8 mouse cellular contexts compared by ENCODE assay signal in genomic region chr2:84735346-84735920, GRCm38 (mm10). TPM values are rescaled to one million over a fixed set of nuclear protein-coding genes. Genes with fewer than 3 reads are reported as not detected.
A peak's percentile ranks its signal among the peaks of the same experiment; 100 is the strongest.
DNase-seq lines count a peak whose midpoint lies in the region; ATAC-seq and TF ChIP-seq lines count a peak whose summit lies in the region.

No protein-coding gene starts in this region.

- peak in 1 of 2 experiments; percentile 18 for DNase-seq in left cerebral cortex, adult 2 months (ENCODE audit: extremely low spot score in 1 of 2, low spot score in 2 of 2)
- DNase-seq in left cerebral cortex, adult 11 months (ENCODE audit: low spot score) = no peak
- DNase-seq in spleen, postnatal 4 days (ENCODE audit: low spot score in 2 of 2) = peak; percentile 77 to 86
- no peak for DNase-seq in thymus, postnatal 4 days
- DNase-seq in adrenal gland, postnatal 10 days = no peak
- DNase-seq in left cerebral cortex, postnatal 36 days (ENCODE audit: low spot score in 2 of 2) = no peak

- no peaks in the 10 kb centered on the region for H3K27me3 ChIP-seq in forebrain, embryonic 15.5 days
- peaks cover 27% of the 10 kb centered on the region for H3K27me3 ChIP-seq in liver, embryonic 15.5 days

- 16% methylated on average over 7 of the region's 7 CpGs for WGBS in forebrain, embryonic 15.5 days
- 2% methylated on average over 7 of the region's 7 CpGs for WGBS in liver, embryonic 15.5 days (ENCODE audit: insufficient replicate concordance)

- intact Hi-C loops in left cerebral cortex, adult 2 months (cut with DNase I) = no loop called here
- intact Hi-C loops in left cerebral cortex, postnatal 36 days (cut with DNase I) = loop anchor here (10.0 kb wide), 1 partner anchor 309 kb away; the partner anchor contains the start of gene Tnks1bp1

- TF ChIP-seq CTCF in left cerebral cortex, adult 2 months (IDR thresholded peaks at IDR 0.05) = no peak

- H3K4me2 ChIP-seq in forebrain, embryonic 15.5 days (replicated peaks) = peak overlapping the region; percentile 75
- peak overlapping the region; percentile 82 for H3K4me2 ChIP-seq in liver, embryonic 15.5 days

- peaks cover 58% of the 10 kb centered on the region for H3K4me1 ChIP-seq in forebrain, embryonic 15.5 days
- H3K4me1 ChIP-seq in liver, embryonic 15.5 days (replicated peaks) = peaks cover 98% of the 10 kb centered on the region

- H3K27ac ChIP-seq in left cerebral cortex, adult 2 months = peak overlapping the region; percentile 97; the same call in 1 of the 2 replicates
- H3K27ac ChIP-seq in forebrain, embryonic 15.5 days (replicated peaks) = peak overlapping the region; percentile 6; the same call in 1 of the 2 replicates
- peak overlapping the region; percentile 98 for H3K27ac ChIP-seq in liver, embryonic 15.5 days (replicated peaks)

- H3K9me3 ChIP-seq in forebrain, embryonic 15.5 days = no peaks in the 10 kb centered on the region
- no peaks in the 10 kb centered on the region for H3K9me3 ChIP-seq in liver, embryonic 15.5 days (replicated peaks)

- H3K9ac ChIP-seq in forebrain, embryonic 15.5 days (replicated peaks) = peak overlapping the region; percentile 84
- peak overlapping the region; percentile 77 for H3K9ac ChIP-seq in liver, embryonic 15.5 days

- no peak for ATAC-seq in forebrain, embryonic 15.5 days (replicated peaks)
- ATAC-seq in liver, embryonic 15.5 days (ENCODE audit: insufficient read depth) = peak; percentile 90

- peak overlapping the region; percentile 78 for H3K4me3 ChIP-seq in left cerebral cortex, adult 2 months
- H3K4me3 ChIP-seq in forebrain, embryonic 15.5 days = peak overlapping the region; percentile 69
- peak overlapping the region; percentile 66 for H3K4me3 ChIP-seq in liver, embryonic 15.5 days (replicated peaks)

- no peaks in the 10 kb centered on the region for H3K36me3 ChIP-seq in forebrain, embryonic 15.5 days
- H3K36me3 ChIP-seq in liver, embryonic 15.5 days (replicated peaks) = peaks cover 46% of the 10 kb centered on the region

RNA-seq across cellular contexts. Expression of gene Ypel4, which starts 1.6 kb away (rescaled TPM):
- total RNA-seq in left cerebral cortex, adult 2 months (2021) = 100 to 1,000 TPM; 101 to 102 TPM
- 20.7 and 21.2 TPM in 2 replicates for polyA plus RNA-seq in forebrain, embryonic 15.5 days (2015; fragmentation: Nextera tagmentation; extraction: Ambion mirVana)
- 66.9 and 75.7 TPM in 2 replicates for polyA plus RNA-seq in liver, embryonic 15.5 days (2015; fragmentation: Nextera tagmentation; extraction: Ambion mirVana)
- 1 to 10 TPM; 4.2 to 7.9 TPM for total RNA-seq in adrenal gland, postnatal 10 days (2021)
- total RNA-seq in left cerebral cortex, postnatal 36 days (2021) = 10 to 100 TPM; 65.8 to 94.6 TPM

RNA-seq across cellular contexts. Expression of gene Gm19426, which starts 8.0 kb away (rescaled TPM):
- 1 to 10 TPM; 2.0 to 2.4 TPM for total RNA-seq in left cerebral cortex, adult 2 months (2021)
- 5.6 TPM in 2 replicates for polyA plus RNA-seq in forebrain, embryonic 15.5 days (2015; fragmentation: Nextera tagmentation; extraction: Ambion mirVana)
- 1.4 and 1.5 TPM in 2 replicates for polyA plus RNA-seq in liver, embryonic 15.5 days (2015; fragmentation: Nextera tagmentation; extraction: Ambion mirVana)
- total RNA-seq in adrenal gland, postnatal 10 days (2021) = 1 to 10 TPM; 3.1 to 7.9 TPM
- total RNA-seq in left cerebral cortex, postnatal 36 days (2021) = 1 to 10 TPM; 1.2 to 1.7 TPM

RNA-seq across cellular contexts. Expression of gene Clp1, which starts 8.3 kb away (rescaled TPM):
- 10 to 100 TPM in 1 of 2 experiments, 1 to 10 TPM in 1; 8.8 to 10.2 TPM for total RNA-seq in left cerebral cortex, adult 2 months (2021)
- polyA plus RNA-seq in forebrain, embryonic 15.5 days (2015; fragmentation: Nextera tagmentation; extraction: Ambion mirVana) = 30.1 and 30.4 TPM in 2 replicates
- polyA plus RNA-seq in liver, embryonic 15.5 days (2015; fragmentation: Nextera tagmentation; extraction: Ambion mirVana) = 53.9 and 59.7 TPM in 2 replicates
- total RNA-seq in adrenal gland, postnatal 10 days (2021) = 10 to 100 TPM; 15.5 to 15.9 TPM
- 10 to 100 TPM in 1 of 2 experiments, 1 to 10 TPM in 1; 6.6 to 10.5 TPM for total RNA-seq in left cerebral cortex, postnatal 36 days (2021)

RNA-seq across cellular contexts. Expression of gene Zdhhc5, which starts 20.5 kb away (rescaled TPM):
- total RNA-seq in left cerebral cortex, adult 2 months (2021) = 10 to 100 TPM; 48.8 to 49.9 TPM
- 19.3 and 19.7 TPM in 2 replicates for polyA plus RNA-seq in forebrain, embryonic 15.5 days (2015; fragmentation: Nextera tagmentation; extraction: Ambion mirVana)
- polyA plus RNA-seq in liver, embryonic 15.5 days (2015; fragmentation: Nextera tagmentation; extraction: Ambion mirVana) = 17.3 and 18.4 TPM in 2 replicates
- 10 to 100 TPM; 48.9 to 49.5 TPM for total RNA-seq in adrenal gland, postnatal 10 days (2021)
- total RNA-seq in left cerebral cortex, postnatal 36 days (2021) = 10 to 100 TPM; 42.1 to 48.9 TPM

RNA-seq across cellular contexts. Expression of gene Serping1, which starts 39.8 kb away (rescaled TPM):
- total RNA-seq in left cerebral cortex, adult 2 months (2021) = 1 to 10 TPM; 5.3 to 8.4 TPM
- polyA plus RNA-seq in forebrain, embryonic 15.5 days (2015; fragmentation: Nextera tagmentation; extraction: Ambion mirVana) = 21.7 and 25.4 TPM in 2 replicates
- 84.2 and 102 TPM in 2 replicates for polyA plus RNA-seq in liver, embryonic 15.5 days (2015; fragmentation: Nextera tagmentation; extraction: Ambion mirVana)
- 100 to 1,000 TPM in 1 of 2 experiments, 10 to 100 TPM in 1; 79.2 to 110 TPM for total RNA-seq in adrenal gland, postnatal 10 days (2021)
- 1 to 10 TPM; 5.3 to 7.7 TPM for total RNA-seq in left cerebral cortex, postnatal 36 days (2021)

Comparison
In these comparisons a context has a peak if more than half of its experiments do, and no peak if none do; other contexts are left out.
1. DNase-seq: peak in spleen, postnatal 4 days (2 of 2); none in left cerebral cortex, adult 11 months (single experiment), thymus, postnatal 4 days (single experiment), adrenal gland, postnatal 10 days (single experiment) and left cerebral cortex, postnatal 36 days (0 of 2).
2. H3K27ac ChIP-seq: peak in every context shown above with its lines; median percentile 98 in liver, embryonic 15.5 days; 97 in left cerebral cortex, adult 2 months; 6 in forebrain, embryonic 15.5 days.
3. RNA of gene Ypel4, which starts 1.6 kb away (total RNA-seq): 101 to 102 TPM in left cerebral cortex, adult 2 months and 65.8 to 94.6 TPM in left cerebral cortex, postnatal 36 days; 4.2 to 7.9 TPM in adrenal gland, postnatal 10 days; every median in the first group is over 4 times any median in the second.
4. Peak in every context shown above with its lines, with median percentiles within 50 percentile points of each other: H3K4me3 ChIP-seq.